Mouse (Mus musculus): Measurements from ENCODE around the gene Flii. TPM values are rescaled to one million over a fixed set of nuclear protein-coding genes. Genes with fewer than 3 reads are reported as not detected.

Flii gene
- total RNA-seq, 2 experiments from 2014 or later: 59.5 to 68.2 TPM

DNA sequence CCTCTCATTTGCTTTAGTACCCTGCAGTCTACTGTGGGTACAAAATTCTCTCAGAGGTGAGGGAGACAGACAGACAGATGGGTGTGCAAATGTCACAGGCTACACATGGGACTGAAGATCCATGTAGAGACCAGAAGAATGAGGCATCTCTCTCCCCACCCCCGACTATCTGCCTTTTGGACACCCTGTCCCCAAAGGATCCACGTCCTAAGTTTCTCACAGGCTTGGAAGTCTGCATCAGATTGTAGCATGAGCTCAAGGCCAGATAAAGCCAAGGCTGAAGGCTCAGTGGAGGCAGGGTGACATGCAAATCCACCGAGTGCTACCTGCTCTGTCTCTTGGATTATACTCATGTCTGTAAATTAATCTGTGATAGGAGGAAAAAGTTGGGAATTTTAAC is 9.4 kb upstream of the Flii start:
- no peak overlapping the region for H3K27ac ChIP-seq
- no peak for TF ChIP-seq CTCF (conservative IDR thresholded peaks at IDR 0.05)
- no peak overlapping the region for H3K4me3 ChIP-seq
- DNase-seq (ENCODE audit: low spot score in 2 of 2): no peak

DNA sequence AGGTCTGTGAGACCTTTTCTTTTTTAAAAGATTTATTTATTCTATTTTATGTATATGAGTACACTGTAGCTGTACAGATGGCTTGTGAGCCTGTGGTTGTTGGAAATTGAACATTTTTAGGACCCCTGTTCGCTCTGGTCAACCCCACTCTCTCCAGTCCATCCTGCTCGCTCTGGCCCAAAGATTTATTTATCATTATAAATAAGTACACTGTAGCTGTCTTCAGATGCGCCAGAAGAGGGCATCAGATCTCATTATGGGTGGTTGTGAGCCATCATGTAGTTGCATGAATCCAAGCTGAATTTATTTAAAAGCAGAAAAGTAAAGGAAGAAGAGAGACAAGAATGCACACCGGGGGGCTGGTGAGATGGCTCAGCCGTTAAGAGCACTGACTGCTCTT is 8.1 kb upstream of the Flii start:
- TF ChIP-seq CTCF (conservative IDR thresholded peaks at IDR 0.05): peak; percentile 61
- Histone ChIP-seq H3K27ac (no peak overlapping the region), H3K4me3 (no peak overlapping the region)
- no peak for DNase-seq (ENCODE audit: low spot score in 2 of 2)

DNA sequence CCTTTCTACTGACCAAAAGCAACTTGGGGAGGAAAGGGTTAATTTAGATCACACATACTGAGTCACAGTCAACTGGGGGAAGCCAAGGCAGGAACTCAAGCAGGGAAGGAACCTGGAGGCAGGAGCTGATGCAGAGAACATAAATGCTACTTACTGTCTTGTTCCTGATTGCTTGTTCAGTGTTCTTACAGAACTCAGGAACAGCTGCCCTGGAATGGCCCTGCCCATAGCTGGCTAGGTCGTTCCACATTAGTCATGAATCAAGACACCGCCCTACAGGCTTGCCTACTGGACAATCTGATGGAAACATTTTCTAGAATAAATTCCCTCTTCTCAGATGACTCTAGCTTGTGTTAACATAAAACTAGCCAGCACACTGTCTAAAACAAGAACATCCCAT is 7.1 kb upstream of the Flii start:
- no peak for TF ChIP-seq CTCF (conservative IDR thresholded peaks at IDR 0.05)
- Histone ChIP-seq H3K4me3 (no peak overlapping the region), H3K27ac (no peak overlapping the region)
- DNase-seq (ENCODE audit: low spot score in 2 of 2): no peak

DNA sequence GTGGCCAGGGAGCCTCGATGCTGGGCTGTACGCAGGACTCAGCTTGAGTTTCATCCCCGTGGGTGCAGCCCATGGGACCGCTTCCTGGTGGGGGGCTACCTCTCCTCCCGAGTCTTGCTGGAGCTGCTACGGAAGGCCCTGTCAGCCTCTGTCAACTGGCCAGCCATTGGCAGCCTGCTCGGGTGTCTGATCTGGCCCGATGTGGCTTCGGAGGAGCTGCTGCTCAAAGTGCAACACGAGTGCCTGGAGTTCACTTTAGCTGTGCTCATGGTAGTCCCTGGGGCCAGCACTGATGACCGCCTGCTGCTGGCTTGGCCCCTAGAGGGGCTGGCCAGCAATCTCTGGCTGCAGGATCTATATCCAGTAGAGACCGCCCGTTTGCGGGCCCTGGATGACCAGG is 4.2 kb upstream of the Flii start:
- TF ChIP-seq CTCF (conservative IDR thresholded peaks at IDR 0.05): no peak
- Histone ChIP-seq H3K4me3 (no peak overlapping the region), H3K27ac (no peak overlapping the region)
- DNase-seq (ENCODE audit: low spot score in 2 of 2): no peak

DNA sequence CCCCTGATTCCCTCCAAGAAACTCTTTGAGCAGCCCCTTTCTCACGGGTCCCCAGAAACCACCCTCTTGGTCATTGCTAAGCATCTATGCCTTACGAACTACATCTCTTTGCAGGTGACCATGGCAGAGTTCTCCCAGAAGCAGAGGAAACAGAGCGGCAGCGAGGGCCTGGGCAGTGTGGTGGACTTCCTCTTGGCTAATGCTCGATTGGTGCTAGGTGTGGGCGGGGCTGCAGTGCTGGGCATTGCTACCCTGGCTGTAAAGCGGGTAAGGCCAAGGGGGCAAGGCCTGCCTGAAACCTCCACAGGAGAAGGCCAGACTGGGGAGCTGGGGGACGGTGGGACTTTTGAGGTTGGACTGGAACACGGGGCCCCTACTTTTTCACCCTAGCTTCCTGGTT is 3.1 kb upstream of the Flii start:
- no peak for DNase-seq (ENCODE audit: low spot score in 2 of 2)
- no peak for TF ChIP-seq CTCF (conservative IDR thresholded peaks at IDR 0.05)
- no peak overlapping the region for H3K27ac ChIP-seq
- no peak overlapping the region for H3K4me3 ChIP-seq

DNA sequence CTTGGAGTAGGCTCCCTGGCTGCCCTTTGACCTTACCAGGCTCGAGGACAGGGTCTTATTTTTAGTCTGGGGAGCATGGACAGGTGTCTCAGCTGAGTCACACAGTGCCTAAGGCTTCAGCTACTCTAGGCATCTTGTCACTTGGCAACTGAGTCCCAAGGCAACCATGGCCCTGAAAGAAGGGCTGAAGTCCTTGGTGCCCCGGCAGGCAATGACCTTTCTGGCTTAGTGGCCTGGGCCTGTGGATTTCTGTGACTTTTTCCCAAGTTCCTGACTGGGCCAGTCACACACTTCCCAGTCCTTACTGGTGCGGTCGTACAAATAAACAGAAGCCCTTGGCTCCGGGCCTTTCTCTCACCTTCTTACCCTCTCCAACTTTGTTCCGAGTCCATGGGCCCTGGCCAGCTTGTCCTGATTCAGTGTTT is 2.2 kb upstream of the Flii start:
- H3K4me3 ChIP-seq: peak overlapping the region; percentile 100
- peak overlapping the region; percentile 85 for H3K27ac ChIP-seq
- DNase-seq (ENCODE audit: low spot score in 2 of 2): no peak
- no peak for TF ChIP-seq CTCF (conservative IDR thresholded peaks at IDR 0.05)

DNA sequence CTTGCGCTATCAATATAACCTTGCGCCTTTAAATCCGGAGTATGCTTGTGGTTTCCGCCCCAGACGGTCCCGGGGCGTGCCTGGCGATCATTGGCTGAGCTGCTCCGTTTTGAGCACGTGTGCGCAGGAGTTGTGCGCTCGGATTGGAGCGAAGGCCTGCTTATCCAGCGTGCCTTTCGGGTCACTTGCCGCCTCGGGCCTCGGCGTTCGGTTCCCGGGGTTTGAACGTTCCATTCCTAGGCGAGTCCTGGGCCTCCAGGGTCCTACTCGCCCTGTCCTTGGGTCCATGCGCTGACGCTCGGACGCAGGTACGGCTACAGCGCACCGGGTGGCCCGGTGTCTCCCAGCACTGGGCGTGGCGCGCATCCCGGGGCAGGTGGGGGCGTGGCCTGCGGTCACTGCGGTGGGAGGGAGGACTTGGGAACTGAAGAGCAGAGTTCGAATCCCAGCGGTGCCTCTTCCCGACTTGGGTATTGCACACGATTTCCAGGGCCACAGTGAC is 1.2 kb upstream of the Flii start, which contains the start of gene Mief2:
Gene Mief2, plus strand, starts transcription at position 139 of the 502 bp plus-strand sequence.
- no peak for TF ChIP-seq CTCF (conservative IDR thresholded peaks at IDR 0.05)
- Histone ChIP-seq H3K4me3 (peak within 1 kb of the TSS; percentile 100), H3K27ac (peak within 1 kb of the TSS; percentile 85)
- peak; percentile 89 to 95 for DNase-seq (ENCODE audit: low spot score in 2 of 2)

DNA sequence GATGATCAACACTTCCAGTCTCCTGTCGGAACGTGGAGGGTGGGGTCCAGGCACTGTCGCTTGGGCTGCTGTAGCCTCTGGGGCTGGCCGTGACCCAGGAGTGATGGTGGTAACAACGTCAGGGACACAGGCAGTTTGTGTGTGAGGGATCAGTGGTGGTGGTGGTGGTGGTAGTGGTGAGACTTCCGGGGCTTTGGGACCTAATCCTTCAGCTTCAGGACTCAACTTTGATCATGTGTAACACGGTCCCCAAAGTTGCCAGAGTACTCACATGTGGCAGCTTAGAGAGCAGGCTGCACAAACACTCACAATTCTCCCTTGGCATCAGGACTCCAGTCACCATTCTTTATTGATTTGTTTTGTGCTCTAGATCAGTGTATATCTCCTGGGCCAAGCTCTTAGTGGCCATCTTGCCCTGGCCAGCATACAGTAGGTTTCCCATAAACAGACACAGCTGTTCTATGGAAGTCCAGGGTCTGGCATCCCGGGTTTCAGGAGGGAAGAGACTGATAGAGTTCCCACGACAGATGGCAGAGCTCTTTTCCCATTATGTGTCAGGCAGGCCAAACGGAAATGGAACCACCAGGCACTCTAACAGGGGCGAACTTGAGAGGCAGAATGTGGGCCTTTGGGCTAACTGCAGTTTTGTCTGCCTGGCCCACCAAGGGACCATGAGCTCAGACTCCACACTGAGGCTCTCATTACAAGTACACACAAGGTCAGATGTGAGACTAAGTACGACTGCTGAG is 503 bp upstream of the Flii start:
- Histone ChIP-seq H3K27ac (peak overlapping the region; percentile 85), H3K4me3 (peak overlapping the region; percentile 100)
- DNase-seq (ENCODE audit: low spot score in 2 of 2): no peak
- no peak for TF ChIP-seq CTCF (conservative IDR thresholded peaks at IDR 0.05)

DNA sequence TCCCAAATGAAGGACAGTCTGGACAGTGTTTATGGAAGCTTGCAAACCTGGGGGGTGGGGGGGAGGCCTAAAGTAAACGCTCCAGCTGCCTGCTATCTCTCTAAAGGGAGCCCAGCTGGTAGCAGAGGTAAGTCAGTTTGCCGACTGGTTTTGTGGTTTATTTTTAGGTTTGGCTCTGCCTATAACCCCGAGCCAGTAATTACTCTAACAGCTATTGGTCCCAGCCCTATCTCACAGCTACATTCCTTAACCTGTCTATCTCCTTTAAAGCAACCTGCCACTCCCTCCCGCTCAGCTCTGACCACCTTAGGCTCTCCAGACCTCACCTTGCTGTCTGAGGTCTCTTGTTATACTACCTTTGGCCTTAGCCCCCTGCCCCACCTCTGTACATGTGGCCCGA is 7.8 kb downstream of the Flii start:
- TF ChIP-seq CTCF (conservative IDR thresholded peaks at IDR 0.05): no peak

DNA sequence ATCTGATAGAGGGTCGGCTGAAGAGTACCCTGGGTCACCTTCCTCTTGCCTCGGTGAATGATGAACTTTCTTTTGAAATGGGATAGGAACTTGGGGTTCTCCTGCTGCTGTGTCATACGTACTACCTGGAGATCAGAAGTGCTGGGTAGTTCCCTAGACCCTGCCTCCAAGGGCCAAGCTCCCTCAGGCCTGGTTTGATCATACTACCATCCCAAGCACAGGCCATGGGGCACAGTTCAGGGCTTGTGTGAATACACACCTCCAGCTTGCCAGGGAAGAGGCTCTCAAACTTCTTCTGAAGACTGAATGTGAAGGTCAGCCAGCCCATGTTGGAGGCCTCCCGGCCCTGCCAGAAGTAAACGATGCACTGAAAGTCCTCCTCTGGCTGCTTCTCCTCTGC is 11.2 kb downstream of the Flii start:
- no peak overlapping the region for H3K4me3 ChIP-seq
- no peak overlapping the region for H3K27ac ChIP-seq
- DNase-seq (ENCODE audit: low spot score in 2 of 2): no peak
- no peak for TF ChIP-seq CTCF (conservative IDR thresholded peaks at IDR 0.05)

More for the DNA sequence above, 7.8 kb downstream of the Flii start:
- DNase-seq (ENCODE audit: low spot score in 2 of 2): no peak
- no peak overlapping the region for H3K27ac ChIP-seq
- H3K4me3 ChIP-seq: no peak overlapping the region

DNA sequence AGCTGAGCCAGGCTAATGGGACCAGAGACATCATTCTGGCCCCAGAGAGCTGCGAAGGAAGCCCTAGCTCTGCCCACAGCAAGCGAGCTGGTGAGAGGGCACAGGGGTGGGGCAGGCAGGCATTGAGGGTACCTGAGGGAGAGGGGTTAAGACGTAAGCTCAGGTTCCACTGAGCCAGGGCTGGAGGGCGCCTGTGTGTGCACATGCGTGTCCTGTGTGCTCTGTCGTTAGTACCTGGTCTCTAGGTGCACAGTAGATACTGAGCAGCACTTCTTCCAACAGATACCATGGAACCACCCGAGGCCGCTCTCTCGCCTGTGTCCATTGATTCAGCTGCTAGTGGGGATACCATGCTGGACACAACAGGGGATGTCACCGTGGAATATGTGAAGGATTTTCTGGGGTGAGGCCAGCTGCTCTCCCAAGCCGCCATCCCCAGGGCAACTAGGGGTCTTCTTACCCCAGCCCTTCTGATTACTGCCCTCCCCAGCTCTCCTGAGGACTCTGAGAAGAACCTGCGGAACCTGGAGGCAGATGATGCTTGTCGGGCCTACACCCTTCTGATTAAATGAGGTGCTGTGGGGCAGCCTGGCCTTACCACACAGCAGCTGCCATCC is 14.3 kb downstream of the Flii start:
- H3K4me3 ChIP-seq: no peak overlapping the region
- no peak for DNase-seq (ENCODE audit: low spot score in 2 of 2)
- no peak for TF ChIP-seq CTCF (conservative IDR thresholded peaks at IDR 0.05)

DNA sequence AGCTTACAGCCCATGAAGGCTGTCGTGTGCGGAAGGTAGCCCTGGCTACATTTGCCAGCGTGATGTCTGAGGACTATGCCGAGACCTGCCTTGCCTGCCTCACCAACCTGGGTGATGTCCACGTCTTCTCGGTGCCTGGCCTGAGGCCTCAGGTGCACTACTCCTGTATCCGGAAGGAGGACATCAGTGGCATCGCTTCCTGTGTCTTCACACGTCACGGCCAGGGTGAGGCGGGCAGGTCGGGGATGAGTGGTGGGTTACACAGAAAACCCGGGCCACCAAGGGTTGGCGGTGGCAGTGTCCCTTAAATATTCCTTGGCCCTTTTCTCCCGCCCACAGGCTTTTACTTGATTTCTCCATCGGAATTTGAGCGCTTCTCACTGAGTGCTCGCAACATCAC is 15.0 kb downstream of the Flii start:
- no peak for DNase-seq (ENCODE audit: low spot score in 2 of 2)

More for the DNA sequence above, 14.3 kb downstream of the Flii start:
- no peak overlapping the region for H3K27ac ChIP-seq

DNA sequence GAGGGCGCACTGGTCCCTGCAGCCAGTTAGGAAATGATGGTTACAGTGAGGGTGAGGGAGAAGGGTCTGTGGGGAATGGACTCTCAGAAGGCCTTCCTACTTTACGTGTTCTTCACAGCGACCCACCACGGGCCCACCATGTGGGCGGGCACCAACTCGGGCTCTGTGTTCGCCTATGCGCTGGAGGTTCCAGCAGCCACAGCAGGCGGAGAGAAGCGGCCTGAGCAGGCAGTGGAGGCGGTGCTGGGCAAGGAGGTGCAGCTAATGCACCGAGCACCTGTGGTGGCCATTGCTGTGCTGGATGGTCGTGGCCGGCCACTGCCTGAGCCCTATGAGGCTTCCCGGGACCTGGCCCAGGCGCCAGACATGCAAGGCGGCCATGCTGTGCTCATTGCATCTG is 15.8 kb downstream of the Flii start:
- no peak for DNase-seq (ENCODE audit: low spot score in 2 of 2)
- Histone ChIP-seq H3K4me3 (no peak overlapping the region), H3K27ac (no peak overlapping the region)
- TF ChIP-seq CTCF (conservative IDR thresholded peaks at IDR 0.05): no peak

More for the DNA sequence above, 15.0 kb downstream of the Flii start:
- no peak overlapping the region for H3K4me3 ChIP-seq
- H3K27ac ChIP-seq: no peak overlapping the region
- no peak for TF ChIP-seq CTCF (conservative IDR thresholded peaks at IDR 0.05)

Data from layer of hippocampus, adult 2 months (tissue).